Mouse (Mus musculus): ENCODE data around the gene Plk3.
"Not testable (repeated sequence)": the region's sequence is repeated elsewhere in the genome, so short reads cannot be mapped to it uniquely, and the experiment has no call there.

Gene Plk3

DNA sequence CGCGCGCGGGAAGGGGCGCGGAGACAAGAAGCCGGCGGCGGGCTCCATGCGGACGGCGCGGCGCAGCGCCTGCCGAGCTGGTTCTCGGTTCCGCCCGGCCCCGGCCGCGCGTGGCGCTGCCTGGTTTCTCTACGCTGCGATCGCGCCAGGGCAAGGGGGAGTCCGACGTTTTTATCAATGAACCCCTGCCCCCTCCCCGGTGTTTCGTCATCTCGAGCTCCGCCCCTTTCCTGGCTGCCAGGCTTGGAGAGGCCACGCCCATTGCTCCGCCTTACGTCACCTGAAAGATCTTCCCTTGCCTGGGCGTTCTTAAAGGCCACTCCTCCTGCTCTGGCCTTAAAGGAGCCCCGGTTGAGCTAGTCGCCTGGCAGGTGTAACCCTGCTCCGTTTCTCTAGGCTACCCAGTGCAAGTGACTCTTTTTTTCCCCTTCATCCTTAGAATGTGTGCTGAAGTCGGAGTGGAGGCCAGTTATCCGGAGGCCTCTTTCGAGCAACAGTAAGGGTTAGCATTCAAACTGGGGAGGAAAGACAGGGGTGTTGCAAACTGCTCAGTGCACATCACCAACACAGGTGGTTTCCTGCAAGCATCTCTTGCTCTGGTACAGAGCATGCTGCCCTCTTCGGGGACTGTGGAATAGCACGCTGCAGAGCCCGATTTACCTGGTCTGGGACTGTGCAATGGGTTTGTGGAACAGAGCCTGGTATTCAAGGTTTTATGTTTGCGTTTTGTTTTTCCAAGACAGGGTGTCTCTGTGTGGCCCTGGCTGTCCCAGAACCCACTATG is at the start of gene Plk3:
Gene Plk3 (minus strand): TSS at position 147 of the 784 bp plus-strand sequence.
- in situ Hi-C loops (cut with MboI, MseI), result loop anchor here (25.0 kb wide), 1 partner anchor 1297 kb away; the partner anchor contains the start of genes Mknk1 and Mob3c

DNA sequence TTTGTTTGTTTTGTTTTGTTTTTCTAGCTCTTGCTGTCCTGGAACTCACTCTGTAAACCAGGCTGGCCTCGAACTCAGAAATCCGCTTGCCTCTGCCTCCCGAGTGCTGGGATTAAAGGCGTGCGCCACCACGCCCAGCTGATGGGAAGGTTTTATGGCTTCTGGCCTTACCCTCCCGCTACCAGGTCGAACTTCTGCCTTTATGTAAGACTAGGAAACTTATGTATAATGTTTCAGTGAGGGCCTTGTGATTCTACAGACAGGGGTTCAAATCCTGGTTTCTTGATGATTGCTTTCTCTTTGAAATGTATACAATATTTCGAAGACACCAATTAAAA is 49.0 kb upstream of the Plk3 start:
- in situ Hi-C loops (cut with MboI, MseI), result not testable (repeated sequence)

DNA sequence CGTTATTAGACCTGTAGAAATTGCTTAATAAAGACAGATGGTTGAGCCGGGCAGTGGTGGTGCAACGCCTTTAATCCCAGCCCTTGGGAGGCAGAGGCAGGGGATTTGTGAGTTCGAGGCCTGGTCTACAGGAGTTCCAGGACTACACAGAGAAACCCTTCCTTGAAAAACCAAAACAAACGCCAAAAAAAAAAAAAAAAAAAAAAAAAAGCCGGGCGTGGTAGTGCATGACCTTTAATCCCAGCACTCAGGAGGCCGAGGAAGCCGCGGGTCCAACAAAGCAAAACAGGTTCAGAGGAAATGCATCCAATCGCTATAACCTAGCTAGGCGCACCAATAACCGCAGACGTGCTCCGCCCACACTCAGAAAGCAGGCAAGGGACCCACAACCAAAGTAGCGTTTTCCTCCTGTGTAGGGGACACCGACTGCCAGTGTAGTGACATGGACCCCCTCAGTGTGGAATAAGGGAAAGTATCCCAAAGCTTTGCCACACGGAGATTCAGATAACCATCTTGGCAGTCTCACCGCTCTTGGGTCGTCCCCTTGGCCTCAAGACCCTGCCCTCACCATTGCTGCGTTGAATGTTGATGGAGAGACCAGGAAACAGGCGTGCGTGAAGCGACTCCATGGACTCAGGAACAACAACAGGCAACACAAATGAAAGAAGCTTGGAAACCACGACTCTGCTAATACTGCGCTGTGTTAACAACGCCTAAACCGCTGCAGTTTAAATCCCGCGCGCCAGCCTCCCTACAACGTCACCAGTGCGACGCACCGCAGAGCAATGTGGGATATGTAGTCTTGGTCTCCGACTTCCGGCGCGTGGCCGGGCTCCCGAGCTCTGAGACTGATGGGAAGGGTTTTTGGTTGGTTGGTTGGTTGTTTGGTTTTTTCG is 48.3 kb upstream of the Plk3 start, which contains the start of gene Kif2c:
Gene Kif2c (minus strand): TSS at position 777 of the 896 bp plus-strand sequence.
- in situ Hi-C loops (cut with MboI, MseI), result no loop called here

DNA sequence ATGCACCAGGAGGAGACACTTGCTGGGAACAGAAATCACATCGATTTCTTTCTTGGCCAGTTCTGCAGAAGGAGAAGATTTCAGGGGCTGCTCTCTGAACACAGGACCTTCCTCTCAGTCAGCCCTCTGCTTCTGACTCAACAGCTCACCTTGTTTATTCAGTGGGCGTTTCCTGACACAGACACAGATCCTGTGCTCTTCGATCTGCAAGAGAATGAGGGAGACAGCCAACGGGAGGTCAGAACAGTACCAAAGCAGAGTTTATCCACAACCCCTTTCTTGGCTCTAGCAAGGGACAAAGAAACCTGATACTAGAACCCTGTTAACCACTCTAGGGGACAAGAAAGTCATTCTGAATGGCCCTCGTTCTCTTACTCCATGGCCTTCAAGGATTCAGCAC is 36.2 kb upstream of the Plk3 start:
- in situ Hi-C loops (cut with MboI, MseI), result no loop called here

DNA sequence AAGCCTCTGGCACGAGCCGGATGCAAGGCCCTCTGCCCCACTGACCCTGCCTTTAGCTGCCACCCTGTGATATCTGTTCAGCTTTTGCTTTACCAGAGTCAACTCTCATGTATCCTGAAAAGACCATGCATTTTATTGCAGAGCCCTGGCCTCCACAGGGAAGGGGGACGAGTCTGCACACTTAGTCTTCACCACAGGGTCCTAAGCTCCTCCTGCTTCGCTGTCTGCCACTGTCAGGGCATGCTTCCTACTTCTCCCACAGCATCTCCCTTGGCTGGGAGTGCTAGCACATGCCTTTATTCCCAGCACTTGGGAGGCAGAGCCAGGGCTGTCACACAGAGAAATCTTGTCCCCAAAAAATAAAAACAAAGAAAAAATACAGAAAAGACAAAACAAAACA is 27.4 kb upstream of the Plk3 start:
- in situ Hi-C loops (cut with MboI, MseI), result no loop called here

DNA sequence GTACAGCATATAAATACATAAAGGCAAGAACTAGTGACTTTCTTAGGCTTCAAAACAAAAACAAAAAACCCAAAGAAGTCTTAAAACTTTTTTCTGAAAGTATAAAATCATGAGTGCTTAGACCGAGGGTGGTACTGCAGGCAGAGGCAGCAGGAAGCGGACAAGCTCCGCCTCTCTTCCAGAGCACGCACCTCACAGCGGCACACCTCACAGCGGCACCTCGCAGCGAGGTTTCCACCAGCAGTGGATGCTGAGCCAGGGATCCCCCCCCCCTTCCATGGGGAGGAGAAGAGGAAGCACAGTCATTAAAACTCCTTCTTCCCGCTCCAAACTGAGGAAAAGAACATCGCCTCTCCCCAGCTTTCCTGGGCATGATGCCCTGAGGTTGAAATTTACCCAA is 25.9 kb upstream of the Plk3 start:
- in situ Hi-C loops (cut with MboI, MseI), result no loop called here

DNA sequence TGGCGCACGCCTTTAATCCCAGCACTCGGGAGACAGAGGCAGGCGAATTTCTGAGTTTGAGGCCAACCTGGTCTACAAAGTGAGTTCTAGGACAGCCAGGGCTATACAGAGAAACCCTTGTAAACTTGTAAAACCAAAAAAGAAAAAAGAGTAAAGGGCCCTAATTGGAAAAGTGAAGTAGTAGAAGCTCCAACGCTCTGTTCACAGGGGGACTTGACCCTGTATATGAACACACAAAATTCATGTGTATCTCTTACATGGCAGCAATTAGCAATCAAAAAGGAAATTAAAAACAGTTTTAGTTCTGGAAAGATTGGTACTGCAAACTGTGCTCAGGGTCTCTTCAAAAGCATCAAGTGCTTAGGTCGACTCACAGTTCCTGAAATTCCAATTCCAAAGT is 22.6 kb upstream of the Plk3 start:
- in situ Hi-C loops (cut with MboI, MseI), result no loop called here

DNA sequence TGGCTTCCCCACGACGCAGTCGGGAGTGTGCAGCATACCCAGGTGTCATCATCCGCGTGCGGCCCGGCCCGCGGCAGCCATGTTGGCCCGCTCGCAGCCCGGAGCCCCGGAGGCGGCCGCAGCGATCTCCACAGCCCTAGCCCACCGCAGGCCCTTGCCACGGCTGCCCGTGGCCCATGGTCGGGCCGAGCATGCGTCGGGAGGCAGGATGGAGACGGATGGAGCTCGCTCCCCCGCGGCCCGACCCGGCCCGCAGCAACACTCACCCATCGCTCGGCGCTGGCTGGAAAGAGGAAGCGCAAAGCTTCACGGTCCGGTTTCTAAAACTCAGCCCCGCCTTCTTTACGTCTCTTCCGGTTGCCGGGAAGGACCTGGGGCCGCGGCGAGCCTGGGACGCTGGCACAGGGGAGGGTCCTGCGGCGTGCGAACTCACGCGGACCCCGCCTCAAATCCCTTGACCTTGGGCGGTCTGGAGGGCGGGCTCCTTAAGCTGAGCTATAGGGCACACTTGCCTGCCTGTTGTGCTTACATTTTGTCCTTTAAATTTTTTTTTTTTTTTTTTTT is 22.1 kb upstream of the Plk3 start, which contains the start of gene Rps8:
Gene Rps8 (minus strand): TSS at position 452 of the 564 bp plus-strand sequence.
- in situ Hi-C loops (cut with MboI, MseI), result no loop called here

DNA sequence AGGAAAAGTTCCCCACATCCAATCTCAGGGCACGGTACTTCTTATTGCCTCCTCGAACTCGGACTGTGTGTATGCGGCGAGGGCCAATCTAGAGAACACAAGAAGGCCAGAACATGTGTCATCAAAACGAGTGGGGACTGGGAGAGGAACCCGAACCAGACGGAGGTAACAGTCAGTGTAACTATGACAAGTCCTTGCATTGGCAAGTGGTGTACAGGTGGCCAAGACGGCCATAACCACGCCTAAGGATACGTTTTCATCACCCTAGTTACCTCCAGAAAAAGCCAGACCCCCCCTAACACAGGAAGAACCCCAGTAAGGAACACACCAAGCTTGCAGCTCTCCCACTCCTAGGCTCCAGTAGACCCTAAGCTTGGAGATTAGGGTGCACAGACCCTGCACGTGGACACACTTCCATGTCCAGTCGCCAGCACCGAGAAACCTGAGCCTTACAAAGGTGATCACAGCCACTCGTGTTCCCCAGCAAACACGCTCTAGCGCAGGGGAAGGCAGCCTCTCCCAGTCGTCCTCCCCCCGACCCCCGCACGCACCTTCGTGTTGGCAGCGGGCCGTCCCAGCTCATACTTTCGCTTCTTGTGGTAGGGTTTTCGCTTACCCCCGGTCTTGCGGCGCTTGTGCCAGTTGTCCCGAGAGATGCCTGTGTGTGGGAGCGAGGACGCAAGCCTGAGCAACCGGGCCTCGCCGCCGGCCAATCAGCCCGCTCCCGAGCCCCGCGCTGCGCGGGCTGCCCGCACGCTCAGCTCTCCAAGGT is 21.4 kb upstream of the Plk3 start:
- in situ Hi-C loops (cut with MboI, MseI), result no loop called here

DNA sequence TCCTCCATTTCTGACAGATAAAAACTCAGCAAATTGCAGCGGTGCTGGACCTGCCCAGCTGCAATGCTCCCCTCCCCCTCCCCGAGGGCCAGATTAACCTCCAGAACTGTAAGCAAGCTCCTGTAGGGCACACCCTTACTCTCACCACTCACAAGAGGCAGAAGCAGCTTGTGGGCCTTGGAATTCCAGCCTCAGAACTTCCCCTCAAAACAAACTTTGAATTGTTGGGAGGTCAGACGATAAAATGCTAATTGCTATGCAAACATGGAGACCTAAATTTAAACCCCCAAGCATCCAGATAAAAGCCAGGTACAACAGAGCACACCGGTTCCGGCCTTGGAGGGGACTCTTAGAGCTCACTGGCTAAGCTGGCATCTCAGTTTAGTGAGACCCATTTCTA is 19.0 kb upstream of the Plk3 start:
- in situ Hi-C loops (cut with MboI, MseI), result no loop called here

DNA sequence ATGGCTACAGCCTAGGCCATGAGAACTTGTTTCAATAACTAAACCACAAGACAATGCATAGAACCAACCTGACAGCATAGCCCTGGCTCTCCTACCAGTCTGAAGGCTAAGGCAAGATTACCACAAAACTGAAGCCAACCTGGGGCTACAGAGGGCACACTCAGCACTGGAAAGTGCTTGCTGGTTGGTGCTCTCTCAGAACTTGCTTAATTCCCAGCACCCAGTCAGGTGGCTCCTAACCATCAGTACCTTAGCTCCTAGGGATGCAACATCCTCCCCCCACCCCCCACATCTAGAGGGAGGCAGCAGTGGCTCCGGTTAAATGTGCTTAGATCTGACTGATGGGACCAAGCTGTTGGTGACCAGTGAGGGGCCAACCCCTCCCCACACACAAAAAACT is 17.7 kb upstream of the Plk3 start:
- in situ Hi-C loops (cut with MboI, MseI), result no loop called here

DNA sequence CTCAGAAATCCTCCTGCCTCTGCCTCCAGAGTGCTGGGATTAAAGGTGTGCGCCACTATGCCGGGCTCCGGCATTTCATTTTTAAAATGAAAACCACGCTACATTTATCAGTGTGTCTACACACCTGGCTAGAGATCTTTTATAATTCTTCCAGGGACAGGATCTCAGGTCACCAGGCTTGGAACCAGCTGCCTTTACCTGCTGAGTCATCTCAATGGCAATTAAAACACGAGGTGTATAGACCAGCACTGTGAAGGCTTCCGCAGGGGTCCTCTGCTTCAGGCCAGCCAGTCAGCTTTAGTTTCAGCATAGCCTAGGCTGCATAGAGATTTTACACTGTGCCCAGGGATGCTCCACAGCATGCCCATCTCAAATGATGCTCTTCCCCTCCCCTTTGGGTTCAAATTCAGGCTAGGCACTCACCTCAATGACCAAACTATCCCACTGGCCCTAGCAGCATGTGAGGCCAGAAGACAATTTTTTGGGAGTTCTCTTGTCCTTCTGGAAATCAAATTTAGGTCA is 16.5 kb upstream of the Plk3 start:
- in situ Hi-C loops (cut with MboI, MseI), result no loop called here

DNA sequence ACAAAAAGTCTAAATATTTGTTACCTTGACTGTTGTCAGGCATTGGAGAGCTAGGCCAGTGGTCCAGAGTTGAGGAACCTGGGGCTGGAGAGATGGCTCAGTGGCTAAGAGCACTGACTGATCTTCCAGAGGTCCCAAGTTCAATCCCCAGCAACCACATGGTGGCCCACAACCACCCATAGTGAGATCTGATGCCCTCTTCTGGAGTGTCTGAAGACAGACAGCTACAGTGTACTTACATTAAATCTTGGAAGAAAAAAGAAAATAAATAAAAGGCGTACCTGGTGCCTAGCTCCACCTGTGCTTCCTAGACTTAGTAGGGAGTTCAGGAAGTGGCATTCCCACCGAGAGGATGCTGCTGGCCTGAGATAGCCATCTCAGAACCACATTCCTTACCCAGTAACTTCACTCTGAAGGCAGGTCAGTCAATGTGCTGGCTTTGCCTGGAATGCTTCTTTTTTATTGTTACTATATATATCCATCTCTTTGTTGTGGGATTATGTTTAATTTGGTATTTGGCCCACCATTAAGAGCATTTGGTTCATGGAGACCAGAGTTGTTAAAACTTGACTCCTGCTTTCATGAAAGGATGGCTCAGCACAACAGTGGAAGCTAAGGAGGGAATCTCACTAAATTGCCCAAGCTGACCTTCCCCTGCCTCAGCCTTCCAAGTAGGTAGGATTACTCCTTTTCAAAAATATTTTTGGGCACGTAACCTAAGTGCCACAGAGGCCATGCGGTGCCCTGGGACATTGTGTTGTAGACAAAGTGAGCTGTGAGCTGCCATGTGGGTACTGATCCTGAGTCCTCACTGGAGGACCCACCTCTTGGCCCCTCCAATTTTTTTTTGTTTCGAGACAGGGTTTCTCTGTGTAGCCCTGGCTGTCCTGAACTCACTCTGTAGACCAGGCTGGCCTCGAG is 15.8 kb upstream of the Plk3 start:
- in situ Hi-C loops (cut with MboI, MseI), result loop anchor here (25.0 kb wide), 1 partner anchor 1312 kb away; the partner anchor contains the start of genes Mknk1 and Mob3c

DNA sequence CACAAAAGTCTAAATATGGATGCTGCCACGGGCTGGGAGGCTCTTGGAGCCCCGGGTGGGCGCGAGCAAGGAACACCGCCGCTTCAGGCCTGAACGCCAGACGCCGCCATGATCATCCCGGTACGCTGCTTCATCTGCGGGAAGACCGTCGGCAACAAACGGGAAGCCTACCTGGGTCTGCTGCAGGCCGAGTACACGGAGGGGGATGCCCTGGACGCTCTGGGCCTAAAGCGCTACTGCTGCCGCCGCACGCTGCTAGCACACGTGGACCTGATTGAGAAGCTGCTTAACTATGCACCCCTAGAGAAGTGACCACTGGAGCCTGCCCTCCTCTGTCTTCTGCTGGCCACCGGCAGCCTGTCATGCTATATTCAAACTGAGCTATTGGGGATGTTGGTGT is 15.1 kb upstream of the Plk3 start:
- in situ Hi-C loops (cut with MboI, MseI), result loop anchor here (25.0 kb wide), 1 partner anchor 1312 kb away; the partner anchor contains the start of genes Mknk1 and Mob3c

DNA sequence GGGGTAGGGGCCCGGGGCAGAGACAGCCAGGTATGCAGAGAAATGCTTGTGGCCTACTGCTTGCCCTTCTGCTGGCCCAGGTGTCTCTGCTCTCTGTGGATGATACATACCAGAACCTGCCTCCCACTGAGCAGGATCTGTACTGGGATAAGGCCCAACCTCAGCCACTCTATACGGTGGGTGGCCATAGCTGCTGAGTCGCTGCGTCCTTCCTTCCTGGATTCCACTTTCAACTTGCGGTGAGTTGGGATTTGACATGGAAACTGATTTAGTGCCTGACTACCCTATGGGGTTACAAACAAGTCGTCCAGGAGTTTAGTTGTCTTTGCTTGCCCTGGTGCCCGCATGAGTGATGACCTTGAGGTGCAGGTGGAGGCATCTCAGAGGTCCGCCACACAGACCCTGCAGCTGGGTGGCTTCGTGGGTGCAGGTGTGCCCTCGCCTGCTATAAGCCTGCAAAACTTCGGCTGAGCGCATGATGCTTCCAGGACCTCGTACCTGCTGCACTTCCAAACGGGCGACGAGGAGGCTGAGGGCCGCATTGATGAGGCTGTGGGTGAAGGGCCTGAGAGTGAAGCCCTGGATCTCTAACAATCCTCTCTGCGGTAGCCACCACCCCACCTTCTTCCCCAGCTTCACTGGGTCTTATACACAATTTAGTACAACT is 14.4 kb upstream of the Plk3 start:
- in situ Hi-C loops (cut with MboI, MseI), result loop anchor here (25.0 kb wide), 1 partner anchor 1311 kb away; the partner anchor contains the start of genes Mknk1 and Mob3c

DNA sequence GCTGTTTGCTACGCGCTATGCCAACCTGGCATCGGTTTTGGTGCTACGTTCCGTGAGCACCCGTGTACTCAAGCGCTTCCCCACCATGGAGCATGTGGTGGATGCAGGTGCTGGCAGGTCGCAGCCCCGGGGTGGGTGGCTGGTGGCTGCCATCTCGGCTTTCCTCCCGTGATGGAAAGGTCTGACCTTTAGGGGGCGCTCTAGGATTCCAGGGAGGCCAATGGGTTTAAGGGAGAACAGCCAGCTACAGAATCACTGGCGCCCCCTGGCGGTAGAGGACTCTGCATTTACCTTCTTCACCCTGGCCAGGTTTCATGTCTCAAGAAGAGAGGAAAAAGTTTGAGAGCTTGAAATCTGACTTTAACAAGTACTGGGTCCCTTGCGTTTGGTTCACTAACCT is 12.4 kb upstream of the Plk3 start:
- in situ Hi-C loops (cut with MboI, MseI), result loop anchor here (25.0 kb wide), 1 partner anchor 1309 kb away; the partner anchor contains the start of genes Mknk1 and Mob3c

DNA sequence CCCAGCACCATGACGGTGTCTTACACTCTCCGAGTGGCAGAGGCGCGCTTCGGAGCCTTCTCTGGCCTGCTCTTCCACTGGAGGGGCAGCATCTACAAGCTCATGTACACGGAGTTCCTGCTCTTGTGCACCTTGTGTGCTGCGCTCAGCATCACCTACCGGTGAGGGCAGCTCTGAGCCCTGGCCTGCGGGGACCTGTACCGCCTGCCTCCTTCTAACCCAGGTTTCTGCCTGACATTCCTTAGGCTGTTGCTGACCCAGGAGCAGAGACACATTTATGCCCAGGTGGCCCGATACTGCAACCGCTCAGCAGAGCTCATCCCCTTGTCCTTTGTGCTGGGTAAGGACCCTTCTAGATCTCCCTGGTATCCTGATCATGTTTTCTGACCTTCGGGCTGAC is 11.5 kb upstream of the Plk3 start:
- in situ Hi-C loops (cut with MboI, MseI), result loop anchor here (25.0 kb wide), 1 partner anchor 1308 kb away; the partner anchor contains the start of genes Mknk1 and Mob3c

DNA sequence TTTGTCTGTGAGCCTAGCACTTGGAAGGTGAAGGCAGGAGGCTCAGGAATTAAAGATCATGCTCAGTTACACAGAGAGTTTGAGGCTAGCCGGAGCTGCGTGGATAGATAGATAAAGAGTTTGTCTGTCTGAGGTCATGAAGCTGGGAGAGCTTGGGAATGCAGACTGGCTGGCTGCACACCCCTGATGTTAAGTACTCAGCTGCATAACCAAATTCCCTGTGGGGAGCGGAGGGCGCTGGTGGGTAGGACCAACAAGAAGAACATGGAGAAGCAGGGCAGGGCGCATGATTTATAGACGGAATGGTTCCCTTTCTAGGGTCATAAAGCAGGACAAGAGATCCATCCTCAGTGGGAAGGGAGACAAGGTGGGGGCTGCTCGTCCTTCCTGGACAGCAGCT is 9.3 kb upstream of the Plk3 start:
- in situ Hi-C loops (cut with MboI, MseI), result loop anchor here (5.0 to 25.0 kb wide), 3 partner anchors 111 to 1306 kb away; partner anchors contain the start of genes Hpdl, Mknk1 and Mob3c

DNA sequence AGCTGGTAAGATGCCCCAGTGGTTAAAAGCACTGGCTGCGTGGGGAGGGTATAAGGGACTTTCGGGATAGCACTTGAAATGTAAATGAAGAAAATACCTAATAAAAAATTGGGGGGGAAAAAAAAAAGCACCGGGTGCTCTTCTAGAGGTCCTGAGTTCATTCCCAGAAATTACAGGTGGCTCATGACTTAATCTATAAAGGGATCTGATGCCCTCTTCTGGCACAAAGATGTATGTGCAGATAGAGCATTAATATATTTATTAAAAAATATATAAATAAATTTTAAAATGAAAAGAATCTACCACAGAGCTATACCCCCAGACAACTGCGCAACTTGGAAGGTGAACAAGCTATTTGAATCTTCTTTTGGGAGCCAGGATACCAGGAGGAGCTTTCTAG is 6.8 kb upstream of the Plk3 start:
- in situ Hi-C loops (cut with MboI, MseI), result loop anchor here (5.0 to 25.0 kb wide), 3 partner anchors 108 to 1303 kb away; partner anchors contain the start of genes Hpdl, Mknk1 and Mob3c
